Mouse (Mus musculus) mature B cell (primary cell): ENCODE data around the gene Mrgprh.

Experiments
- in situ Hi-C: fragments of 300-500 bp; cut with MboI; formaldehyde crosslinking; loops from 2 replicates; pipeline ENCODE4 v1.14.3; 2019

Mrgprh gene

GRCm38 (mm10) chr17:12916588-12917380 is 41.0 kb downstream of the Mrgprh start:
- in situ Hi-C loops = no loop called here

DNA sequence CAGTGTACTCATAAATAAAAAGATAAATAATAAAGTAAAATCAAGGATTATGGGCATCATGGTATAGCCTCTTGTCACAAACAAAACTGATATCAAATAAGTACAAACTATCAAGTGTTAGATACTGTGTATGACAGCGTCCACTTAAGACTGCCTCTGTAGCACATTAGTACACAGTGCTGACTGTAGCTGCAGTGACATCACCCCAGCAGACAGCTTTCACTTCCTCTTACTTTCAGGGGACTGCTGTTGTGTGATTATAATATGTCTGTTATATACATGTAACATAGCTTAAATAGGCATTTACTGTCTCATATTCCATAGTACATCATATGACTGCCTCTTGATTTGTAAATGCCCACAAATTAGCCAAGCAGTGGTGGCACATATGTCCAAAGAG is 45.2 kb downstream of the Mrgprh start:
- in situ Hi-C loops = no loop called here

DNA sequence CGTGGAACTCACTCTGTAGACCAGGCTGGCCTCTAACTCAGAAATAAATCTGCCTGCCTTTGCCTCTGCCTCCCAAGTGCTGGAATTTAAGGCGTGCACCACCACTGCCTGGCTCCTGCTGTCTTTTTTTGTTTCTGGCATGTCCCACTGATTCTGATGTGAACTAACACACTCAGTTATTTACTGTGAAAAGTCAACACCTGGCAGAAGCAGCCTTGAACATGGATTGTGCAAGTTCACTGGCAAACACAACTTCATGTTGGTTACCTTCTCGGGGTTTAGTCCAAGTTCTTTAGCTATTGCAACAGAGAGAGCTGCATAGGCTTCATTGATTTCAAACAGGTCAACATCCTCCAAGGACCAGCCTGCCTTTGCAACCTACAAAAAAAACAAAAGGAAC is 49.2 kb downstream of the Mrgprh start:
- in situ Hi-C loops = no loop called here

- in situ Hi-C loops = no loop called here
Measured at GRCm38 (mm10) chr17:12925703-12926180, 49.9 kb downstream of the Mrgprh start.
